Mouse (Mus musculus) R1 (cell line): ENCODE data around the gene Mapk3.
A peak's percentile ranks its signal among the peaks of the same experiment; 100 is the strongest.

Experiments used
- DNase-seq: peaks from one replicate; pipeline ENCODE4 v3.0.0-alpha.2; 2018; ENCODE audit warnings: low read depth, low spot score

Mapk3 gene

GRCm38 (mm10) chr7:126782693-126783092 lies 23.3 kb downstream of the Mapk3 start:
- no peak for DNase-seq

DNA sequence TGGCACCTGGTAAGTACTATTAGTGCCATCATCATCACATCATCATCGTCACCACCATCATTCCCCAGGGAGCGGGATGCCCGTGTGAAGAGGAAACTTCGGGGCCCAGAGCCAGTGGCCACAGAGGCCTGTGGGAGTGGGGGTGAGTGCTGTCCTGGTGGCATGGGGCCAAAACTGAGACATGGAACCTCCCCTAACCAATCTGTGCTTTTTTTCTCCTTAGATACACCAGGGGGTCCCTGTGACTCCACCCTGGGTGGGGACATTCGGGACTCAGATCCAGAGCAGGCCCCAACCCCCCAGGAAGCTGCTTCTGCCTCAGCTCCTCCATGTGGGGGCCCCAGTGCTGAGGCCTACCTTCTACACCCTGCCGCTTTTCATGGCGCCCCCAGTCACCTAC lies 25.1 kb downstream of the Mapk3 start:
- DNase-seq = no peak

- DNase-seq = peak; percentile 25
These were observed 25.7 kb downstream of the Mapk3 start for GRCm38 (mm10) chr7:126785056-126785455.

DNA sequence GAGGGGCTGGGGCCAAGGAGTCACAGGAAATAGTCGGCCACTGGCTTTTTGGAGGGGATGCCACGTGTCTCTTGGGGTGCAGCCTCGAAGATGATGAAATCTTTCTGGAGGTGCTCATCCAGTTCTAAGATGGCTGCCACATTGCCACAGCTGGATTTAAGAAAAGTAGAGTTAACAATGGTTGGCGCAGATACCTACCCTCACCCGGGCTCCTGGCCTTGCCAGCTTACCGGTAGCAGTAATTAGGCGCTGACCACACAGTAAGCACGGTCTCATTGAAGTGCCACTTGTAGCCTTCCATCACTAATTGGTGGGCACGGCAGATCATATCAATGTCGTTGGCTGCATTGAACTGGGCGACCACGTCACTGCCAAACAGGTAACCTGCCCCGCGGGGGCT lies 26.7 kb downstream of the Mapk3 start:
- DNase-seq = no peak

DNA sequence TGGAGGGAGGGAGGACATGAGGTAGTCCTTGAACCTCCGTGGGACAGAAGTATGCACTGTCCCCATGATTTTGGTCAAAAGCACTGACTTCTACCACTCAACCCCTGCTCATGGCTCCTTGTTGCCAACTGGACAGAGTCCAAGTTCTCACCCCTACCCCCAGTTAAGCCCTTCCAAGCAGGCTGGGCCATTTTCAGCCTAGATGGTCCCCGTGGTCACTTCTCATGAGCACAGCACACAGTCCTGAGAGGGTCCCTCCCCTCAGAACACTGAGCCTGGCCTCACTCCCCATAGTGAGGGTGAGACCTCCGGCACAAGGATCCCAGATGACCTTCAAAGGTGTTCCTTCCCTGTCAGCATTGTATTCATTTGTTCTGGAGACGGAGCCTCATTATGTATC lies 29.7 kb downstream of the Mapk3 start:
- no peak for DNase-seq

- DNase-seq = peak; percentile 99
These were observed 32.7 kb downstream of the Mapk3 start, which contains the start of gene Ppp4c for GRCm38 (mm10) chr7:126791851-126792720. TSS of gene Ppp4c (minus strand) at chr7:126792496.

DNA sequence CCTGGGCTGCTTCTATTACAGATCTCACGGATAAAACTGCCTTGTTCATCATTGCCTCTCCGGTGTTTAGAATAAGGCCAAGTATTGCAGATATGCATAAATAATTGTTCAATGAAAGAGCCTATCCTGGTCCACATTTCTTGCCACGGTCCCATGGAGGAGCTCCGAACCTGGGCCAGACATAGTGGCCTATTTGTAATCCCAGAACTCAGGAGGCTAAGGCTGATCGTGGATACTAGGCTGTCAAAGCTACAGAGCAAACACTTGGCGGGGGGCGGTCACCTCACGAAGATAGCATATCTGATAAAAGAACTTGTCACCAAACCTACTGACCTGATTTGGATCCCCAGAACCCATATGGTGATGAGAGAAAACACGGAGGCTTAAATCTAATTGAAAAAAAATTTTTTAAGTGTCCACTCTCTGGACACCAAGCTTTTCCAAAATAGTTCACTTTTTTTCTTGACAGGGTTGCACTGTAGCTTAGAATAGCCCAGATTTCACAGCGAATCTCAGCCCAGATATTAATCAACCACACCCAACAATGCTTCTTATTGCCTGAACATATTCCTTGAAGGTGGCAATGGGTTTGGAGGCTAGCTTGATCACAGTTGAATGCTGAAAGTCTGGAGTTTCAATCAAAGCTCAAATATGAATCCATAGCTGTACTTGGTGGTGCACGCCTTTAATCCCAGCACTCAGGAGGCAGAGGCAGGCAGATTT lies 33.5 kb downstream of the Mapk3 start:
- DNase-seq = no peak

GRCm38 (mm10) chr7:126793456-126794270 lies 34.3 kb downstream of the Mapk3 start:
- no peak for DNase-seq

GRCm38 (mm10) chr7:126794271-126794605 lies 34.8 kb downstream of the Mapk3 start:
- no peak for DNase-seq

- DNase-seq = no peak
These were observed 36.3 kb downstream of the Mapk3 start for GRCm38 (mm10) chr7:126795387-126796317.

- DNase-seq = no peak
These were observed 37.0 kb downstream of the Mapk3 start for GRCm38 (mm10) chr7:126796350-126796932.

GRCm38 (mm10) chr7:126797411-126798126 lies 38.2 kb downstream of the Mapk3 start, which contains the start of gene Fam57b:
TSS of gene Fam57b (plus strand) at chr7:126797668.
- DNase-seq = peak; percentile 52

GRCm38 (mm10) chr7:126798127-126799049 lies 39.0 kb downstream of the Mapk3 start:
- peak; percentile 53 for DNase-seq

DNA sequence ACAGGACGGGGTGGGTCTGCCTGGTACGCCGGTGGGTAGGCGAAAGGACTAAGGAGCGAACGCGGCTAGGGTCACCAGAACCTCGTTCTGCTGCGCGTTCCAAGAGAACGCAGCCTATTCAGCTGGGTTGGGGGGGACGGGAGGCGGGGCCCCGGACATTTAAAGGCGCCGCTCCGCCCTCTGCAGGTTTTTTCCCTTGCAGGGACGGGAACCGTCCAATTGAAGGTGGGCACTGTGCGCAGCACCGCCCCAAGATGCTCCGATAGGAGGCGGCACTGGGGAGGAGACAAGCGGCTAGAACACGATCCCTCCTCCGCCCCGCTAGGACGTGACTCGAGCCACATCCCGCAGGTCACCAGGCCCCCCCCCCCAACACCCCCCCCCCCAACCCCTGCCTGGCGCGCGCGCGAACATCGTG lies 39.7 kb downstream of the Mapk3 start:
- DNase-seq = peak; percentile 99

GRCm38 (mm10) chr7:126799468-126800268 lies 40.3 kb downstream of the Mapk3 start:
- DNase-seq = peak; percentile 96

DNA sequence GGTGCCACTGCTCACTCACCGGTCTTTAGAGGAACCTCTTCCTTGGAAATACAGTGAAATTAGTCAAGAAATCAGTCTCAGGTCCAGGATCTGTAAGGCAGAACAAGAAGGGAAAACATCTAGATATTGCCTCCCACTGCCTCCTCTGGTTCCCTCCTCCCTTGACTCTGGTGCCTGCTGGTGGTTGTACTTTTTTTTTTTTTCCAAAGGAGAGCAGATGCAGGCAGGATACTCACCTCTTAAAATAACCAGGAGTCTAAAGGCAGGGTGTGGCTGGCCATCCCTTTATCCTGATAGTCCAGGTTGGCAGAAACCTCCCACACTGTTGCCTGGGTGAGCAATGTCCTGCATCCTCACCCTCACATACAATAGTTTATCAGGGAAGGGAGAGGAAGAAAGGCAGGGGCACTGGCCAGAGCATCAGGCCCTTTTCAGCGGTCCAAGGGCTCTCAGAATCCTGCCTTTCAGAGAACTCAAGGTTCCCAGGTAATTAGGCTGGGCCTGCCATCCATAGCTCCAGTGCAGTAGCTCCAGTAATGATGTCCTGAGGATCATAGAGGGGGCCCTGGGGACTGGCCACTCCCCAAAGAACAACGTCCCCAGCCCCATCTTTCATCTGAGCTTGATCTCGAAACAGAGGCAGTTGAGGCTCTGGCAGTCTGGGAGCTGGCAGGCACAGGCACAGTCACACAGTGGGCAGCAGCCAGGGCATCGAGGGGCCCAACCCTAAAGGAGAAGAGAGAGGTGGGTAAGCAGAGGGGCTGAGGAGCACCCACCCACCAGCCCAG lies 41.1 kb downstream of the Mapk3 start:
- no peak for DNase-seq

GRCm38 (mm10) chr7:126801057-126801422 lies 41.6 kb downstream of the Mapk3 start:
- no peak for DNase-seq
